Mouse (Mus musculus): ENCODE data around the gene Vezt.

- TF ChIP-seq CTCF (IDR thresholded peaks at IDR 0.05; ENCODE audit: low read depth) (no peak), EP300 (IDR thresholded peaks at IDR 0.05; ENCODE audit: low read depth) (no peak)
Measured at GRCm38 (mm10) chr10:93899907-93900306, 135.7 kb downstream of the Vezt start.
